Mouse (Mus musculus) liver, embryonic 11.5 days (tissue): ENCODE data around the gene Ntn3. TPM values are rescaled to one million over a fixed set of nuclear protein-coding genes. Genes with fewer than 3 reads are reported as not detected.

ENCODE experiments used
- ATAC-seq: fragments of 200-750 bp; cut with Nextera tagmentation; replicated peaks from 2 replicates; pipeline ENCODE4 v1.8.0; 2017; ENCODE audit warnings: moderate number of reproducible peaks, mild to moderate bottlenecking, moderate TSS enrichment, moderate library complexity; ENCODE audit not compliant: low FRiP score
- DNase-seq: peaks from one replicate; pipeline ENCODE4 v3.0.0-alpha.2; 2017; ENCODE audit warnings: low spot score
- H3K27ac ChIP-seq: fragments of 300-500 bp; sonication (generic); 2 replicates; pipeline ENCODE4 v1.5.1; 2014; ENCODE audit warnings: mild to moderate bottlenecking, low read depth, low read length, control low read depth
- H3K27me3 ChIP-seq: fragments of 300-500 bp; sonication (generic); replicated peaks from 2 replicates; pipeline ENCODE4 v1.6.1; 2014; ENCODE audit warnings: low read length, mixed read lengths; ENCODE audit not compliant: control insufficient read depth, insufficient read depth
- H3K36me3 ChIP-seq: fragments of 300-500 bp; sonication (generic); 2 replicates; pipeline ENCODE4 v1.6.1; 2014; ENCODE audit warnings: mild to moderate bottlenecking, low read length, moderate library complexity, mixed read lengths; ENCODE audit not compliant: control insufficient read depth, insufficient read depth
- H3K4me1 ChIP-seq: fragments of 300-500 bp; sonication (generic); replicated peaks from 2 replicates; pipeline ENCODE4 v1.6.1; 2014; ENCODE audit warnings: low read length, mixed read lengths; ENCODE audit not compliant: control insufficient read depth, insufficient read depth
- H3K4me2 ChIP-seq: fragments of 300-500 bp; sonication (generic); 2 replicates; pipeline ENCODE4 v1.6.1; 2014; ENCODE audit warnings: mild to moderate bottlenecking, control low read depth, moderate library complexity
- H3K4me3 ChIP-seq: fragments of 300-500 bp; sonication (generic); 2 replicates; pipeline ENCODE4 v1.5.1; 2014; ENCODE audit warnings: low read depth, low read length, control low read depth
- H3K9ac ChIP-seq: fragments of 300-500 bp; sonication (generic); 2 replicates; pipeline ENCODE4 v1.6.1; 2014; ENCODE audit warnings: low read depth, low read length, control low read depth
- H3K9me3 ChIP-seq: fragments of 300-500 bp; sonication (generic); 2 replicates; pipeline ENCODE4 v1.6.1; 2016; ENCODE audit warnings: low read length, inconsistent platforms, mixed read lengths; ENCODE audit not compliant: control insufficient read depth
- WGBS: fragments of 180-500 bp; shearing (Covaris S2); extraction: QIAGEN DNeasy Blood & Tissue Kit; methylation state at CpG from one replicate; pipeline ENCODE4 v1.1.7; 2014; 5-methylcytosine and 5-hydroxymethylcytosine counted together
- polyA plus RNA-seq: library from polyadenylated mRNA; unstranded; fragments of >200 nt; fragmentation: Nextera tagmentation; extraction: Ambion mirVana; gene quantifications from 2 replicates; pipeline ENCODE4 v1.2.1, GENCODE M21; 2014

The Ntn3 gene
- polyA plus RNA-seq, 1 experiment from 2014 or later = 2.7 TPM

GRCm38 (mm10) chr17:24207768-24208640 lies 1.3 kb downstream of the Ntn3 start:
- ATAC-seq (no peak), DNase-seq (no peak)
- Histone ChIP-seq H3K27ac (peak overlapping the region; percentile 97), H3K4me2 (peak overlapping the region; percentile 100), H3K9me3 (no peaks in the 10 kb centered on the region), H3K4me1 (peaks cover 86% of the 10 kb centered on the region), H3K9ac (peak overlapping the region; percentile 91), H3K27me3 (peaks cover 25% of the 10 kb centered on the region), H3K36me3 (no peaks in the 10 kb centered on the region), H3K4me3 (peak overlapping the region; percentile 72)
- WGBS = 67% methylated on average over 34 of the region's 34 CpGs

GRCm38 (mm10) chr17:24206451-24207351 lies 2.6 kb downstream of the Ntn3 start:
- no peaks in the 10 kb centered on the region for H3K9me3 ChIP-seq
- WGBS = 5% methylated on average over 61 of the region's 62 CpGs
- H3K4me2 ChIP-seq = peak overlapping the region; percentile 100
- no peaks in the 10 kb centered on the region for H3K36me3 ChIP-seq
- H3K27me3 ChIP-seq = peaks cover 25% of the 10 kb centered on the region
- DNase-seq = peak; percentile 78
- ATAC-seq = peak; percentile 49
- peak overlapping the region; percentile 97 for H3K27ac ChIP-seq
- H3K4me3 ChIP-seq = peak overlapping the region; percentile 72
- peaks cover 93% of the 10 kb centered on the region for H3K4me1 ChIP-seq
- peak overlapping the region; percentile 91 for H3K9ac ChIP-seq

GRCm38 (mm10) chr17:24205908-24206361 lies 3.4 kb downstream of the Ntn3 start:
- WGBS = 4% methylated on average over 15 of the region's 15 CpGs
- Histone ChIP-seq H3K9me3 (no peaks in the 10 kb centered on the region), H3K27ac (peak overlapping the region; percentile 95), H3K9ac (peak overlapping the region; percentile 91), H3K27me3 (peaks cover 23% of the 10 kb centered on the region), H3K36me3 (peaks cover 2% of the 10 kb centered on the region; the same call in 1 of the 2 replicates), H3K4me2 (peak overlapping the region; percentile 100), H3K4me3 (peak overlapping the region; percentile 72), H3K4me1 (peaks cover 93% of the 10 kb centered on the region)
- DNase-seq (no peak), ATAC-seq (peak; percentile 5; the same call in 1 of the 2 replicates)

- peaks cover 19% of the 10 kb centered on the region for H3K27me3 ChIP-seq
- H3K36me3 ChIP-seq = peaks cover 5% of the 10 kb centered on the region; the same call in 1 of the 2 replicates
- H3K4me1 ChIP-seq = peaks cover 93% of the 10 kb centered on the region
- ATAC-seq = peak; percentile 52
- peak; percentile 93 for DNase-seq
- H3K4me3 ChIP-seq = peak within 1 kb of the TSS; percentile 72
- H3K9me3 ChIP-seq = no peaks in the 10 kb centered on the region
- peak within 1 kb of the TSS; percentile 91 for H3K9ac ChIP-seq
- peak within 1 kb of the TSS; percentile 97 for H3K27ac ChIP-seq
- H3K4me2 ChIP-seq = peak within 1 kb of the TSS; percentile 100
- WGBS = under 1% methylated on average over 64 of the region's 65 CpGs
These were observed 3.9 kb downstream of the Ntn3 start, which contains the start of gene Tbc1d24 for GRCm38 (mm10) chr17:24205284-24205888. Tbc1d24 (minus strand) TSS chr17:24205562.

- peaks cover 5% of the 10 kb centered on the region; the same call in 1 of the 2 replicates for H3K36me3 ChIP-seq
- 7% methylated on average over 7 of the region's 7 CpGs for WGBS
- H3K27ac ChIP-seq = peak overlapping the region; percentile 95
- H3K9me3 ChIP-seq = no peaks in the 10 kb centered on the region
- peaks cover 93% of the 10 kb centered on the region for H3K4me1 ChIP-seq
- DNase-seq (no peak), ATAC-seq (no peak)
- H3K27me3 ChIP-seq = peaks cover 14% of the 10 kb centered on the region
- peak overlapping the region; percentile 72 for H3K4me3 ChIP-seq
- H3K4me2 ChIP-seq = peak overlapping the region; percentile 100
- peak overlapping the region; percentile 91 for H3K9ac ChIP-seq
These were observed 4.5 kb downstream of the Ntn3 start for GRCm38 (mm10) chr17:24204846-24205245.

- H3K4me2 ChIP-seq = peak overlapping the region; percentile 100
- H3K27ac ChIP-seq = peak overlapping the region; percentile 95
- peaks cover 93% of the 10 kb centered on the region for H3K4me1 ChIP-seq
- DNase-seq (no peak), ATAC-seq (no peak)
- H3K9me3 ChIP-seq = no peaks in the 10 kb centered on the region
- peak overlapping the region; percentile 72 for H3K4me3 ChIP-seq
- peak overlapping the region; percentile 91 for H3K9ac ChIP-seq
- peaks cover 12% of the 10 kb centered on the region for H3K27me3 ChIP-seq
- 38% methylated on average over 3 of the region's 3 CpGs for WGBS
- H3K36me3 ChIP-seq = peaks cover 5% of the 10 kb centered on the region; the same call in 1 of the 2 replicates
These were observed 5.5 kb downstream of the Ntn3 start for GRCm38 (mm10) chr17:24203611-24204534.

- ATAC-seq (peak; percentile 78), DNase-seq (peak; percentile 72)
- Histone ChIP-seq H3K36me3 (peaks cover 5% of the 10 kb centered on the region; the same call in 1 of the 2 replicates), H3K4me3 (peak overlapping the region; percentile 72; the same call in 1 of the 2 replicates), H3K4me2 (peak overlapping the region; percentile 100), H3K9me3 (no peaks in the 10 kb centered on the region), H3K9ac (peak overlapping the region; percentile 91), H3K27me3 (peaks cover 9% of the 10 kb centered on the region), H3K27ac (peak overlapping the region; percentile 95), H3K4me1 (peaks cover 93% of the 10 kb centered on the region)
- 19% methylated on average over 4 of the region's 4 CpGs for WGBS
These were observed 6.3 kb downstream of the Ntn3 start for GRCm38 (mm10) chr17:24203068-24203467.
